Mouse (Mus musculus) liver, embryonic 13.5 days (tissue): Measurements from ENCODE around the gene Mtrex. TPM values are rescaled to one million over a fixed set of nuclear protein-coding genes. Genes with fewer than 3 reads are reported as not detected.
A peak's percentile ranks its signal among the peaks of the same experiment; 100 is the strongest.

ENCODE experiments used
- ATAC-seq: fragments of 200-750 bp; cut with Nextera tagmentation; 2 replicates; pipeline ENCODE4 v1.8.0; 2017; ENCODE audit warnings: low read depth, mild to moderate bottlenecking, moderate number of reproducible peaks, moderate library complexity
- DNase-seq: peaks from one replicate; pipeline ENCODE4 v3.0.0; 2022
- H3K27ac ChIP-seq: fragments of 300-500 bp; sonication (generic); 2 replicates; pipeline ENCODE4 v1.5.1; 2015; ENCODE audit warnings: moderate library complexity, mild to moderate bottlenecking, inconsistent platforms
- H3K27me3 ChIP-seq: fragments of 300-500 bp; sonication (generic); 2 replicates; pipeline ENCODE4 v1.6.1; 2015; ENCODE audit warnings: mild to moderate bottlenecking, inconsistent platforms
- H3K36me3 ChIP-seq: fragments of 300-500 bp; sonication (generic); 2 replicates; pipeline ENCODE4 v1.6.1; 2015; ENCODE audit warnings: mild to moderate bottlenecking, inconsistent platforms
- H3K4me1 ChIP-seq: fragments of 300-500 bp; sonication (generic); replicated peaks from 2 replicates; pipeline ENCODE4 v1.6.1; 2015; ENCODE audit warnings: inconsistent platforms
- H3K4me2 ChIP-seq: fragments of 300-500 bp; sonication (generic); 2 replicates; pipeline ENCODE4 v1.6.1; 2015; ENCODE audit warnings: inconsistent platforms, mild to moderate bottlenecking, moderate library complexity
- H3K4me3 ChIP-seq: fragments of 300-500 bp; sonication (generic); replicated peaks from 2 replicates; pipeline ENCODE4 v1.5.1; 2015; ENCODE audit warnings: mild to moderate bottlenecking, inconsistent platforms
- H3K9ac ChIP-seq: fragments of 300-500 bp; sonication (generic); 2 replicates; pipeline ENCODE4 v1.6.1; 2015; ENCODE audit warnings: mild to moderate bottlenecking, inconsistent platforms
- H3K9me3 ChIP-seq: fragments of 300-500 bp; sonication (generic); replicated peaks from 2 replicates; pipeline ENCODE4 v1.6.1; 2016; ENCODE audit warnings: inconsistent platforms
- WGBS: fragments of 180-500 bp; shearing (Covaris S2); methylation state at CpG from one replicate; pipeline ENCODE4 v1.1.7; 2015; ENCODE audit not compliant: insufficient replicate concordance; 5-methylcytosine and 5-hydroxymethylcytosine counted together
- polyA plus RNA-seq: library from polyadenylated mRNA; unstranded; fragments of >200 nt; fragmentation: Nextera tagmentation; extraction: Ambion mirVana; gene quantifications from 2 replicates; pipeline ENCODE4 v1.2.1, GENCODE M21; 2015

Mtrex gene
- polyA plus RNA-seq, 1 experiment from 2014 or later = 42.2 TPM

DNA sequence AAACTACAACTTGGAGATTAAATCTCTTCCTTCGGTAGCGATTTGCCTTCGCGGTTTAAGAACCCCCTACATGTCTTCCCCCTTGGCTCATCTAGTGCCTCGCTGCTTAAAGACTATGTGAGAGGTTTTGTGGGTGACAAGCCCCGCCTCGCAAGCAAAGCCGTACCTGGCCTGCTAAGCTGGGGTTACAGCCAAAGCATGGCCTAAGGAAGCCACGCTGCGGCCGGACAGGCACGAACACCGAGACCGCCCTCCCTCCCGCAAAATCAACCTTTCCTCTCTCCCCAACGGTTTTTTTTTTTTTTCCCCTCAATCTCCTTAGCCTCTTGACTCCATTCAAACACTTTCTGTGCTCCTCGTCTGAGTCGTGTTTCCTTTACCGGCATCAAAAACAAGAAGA is 402 bp downstream of the Mtrex start:
- H3K4me2 ChIP-seq = peak overlapping the region; percentile 82
- H3K27me3 ChIP-seq = no peaks in the 10 kb centered on the region
- peak overlapping the region; percentile 89 for H3K9ac ChIP-seq
- peaks cover 15% of the 10 kb centered on the region for H3K36me3 ChIP-seq
- WGBS = under 1% methylated on average over 19 of the region's 19 CpGs
- no peaks in the 10 kb centered on the region for H3K9me3 ChIP-seq
- peaks cover 35% of the 10 kb centered on the region for H3K4me1 ChIP-seq
- peak overlapping the region; percentile 92 for H3K27ac ChIP-seq
- ATAC-seq = peak; percentile 33; the same call in 1 of the 2 replicates
- peak overlapping the region; percentile 89 for H3K4me3 ChIP-seq
- DNase-seq = peak; percentile 34

DNA sequence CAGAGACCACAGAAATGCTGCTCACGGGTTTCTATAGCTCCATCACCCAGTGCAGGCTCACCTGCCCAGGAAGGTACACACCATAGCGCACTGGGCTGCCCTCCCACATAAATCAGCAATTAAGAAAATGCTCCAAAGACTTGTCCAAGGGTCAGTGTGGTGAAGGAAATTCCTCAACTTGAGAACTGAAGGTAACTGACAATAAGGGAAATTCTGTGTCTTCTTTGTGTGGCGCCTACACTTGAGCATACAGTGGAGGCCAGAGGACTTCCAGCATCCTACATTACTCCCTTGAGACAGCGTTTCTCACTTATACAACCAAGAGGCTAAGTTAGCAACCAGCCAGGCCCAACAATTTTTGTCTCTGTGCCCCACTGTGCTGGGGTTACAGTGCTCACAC is 1.2 kb downstream of the Mtrex start:
- Histone ChIP-seq H3K4me1 (peaks cover 35% of the 10 kb centered on the region), H3K36me3 (peaks cover 14% of the 10 kb centered on the region), H3K4me3 (peak overlapping the region; percentile 89), H3K27me3 (no peaks in the 10 kb centered on the region), H3K9me3 (no peaks in the 10 kb centered on the region), H3K27ac (no peak overlapping the region), H3K9ac (peak overlapping the region; percentile 89), H3K4me2 (peak overlapping the region; percentile 82)
- ATAC-seq = no peak
- no peak for DNase-seq
- WGBS = 52% methylated on average over 4 of the region's 4 CpGs

DNA sequence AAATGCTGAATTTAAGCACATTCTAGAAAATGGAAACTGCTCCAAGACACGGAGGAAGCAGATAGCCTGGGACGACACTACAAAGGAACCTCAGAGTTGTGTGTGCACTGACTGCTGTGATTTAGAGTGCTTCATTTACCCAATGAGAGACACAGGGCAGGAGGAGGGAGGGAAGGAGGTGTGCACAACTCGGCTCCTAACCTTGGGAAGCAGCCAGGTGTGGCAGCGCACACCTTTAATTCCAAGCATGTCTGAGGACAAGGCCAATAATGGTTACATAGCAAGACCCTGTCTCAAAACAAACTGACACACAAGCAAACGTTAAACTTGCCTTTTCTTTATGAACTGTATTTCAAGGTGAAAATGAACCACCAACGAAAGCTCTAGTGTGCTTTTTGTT is 1.9 kb downstream of the Mtrex start:
- Histone ChIP-seq H3K4me3 (peak overlapping the region; percentile 89), H3K4me1 (peaks cover 35% of the 10 kb centered on the region), H3K4me2 (peak overlapping the region; percentile 82), H3K9me3 (no peaks in the 10 kb centered on the region), H3K36me3 (peaks cover 9% of the 10 kb centered on the region), H3K9ac (no peak overlapping the region), H3K27me3 (no peaks in the 10 kb centered on the region), H3K27ac (no peak overlapping the region)
- DNase-seq (no peak), ATAC-seq (no peak)
- 67% methylated on average over 6 of the region's 6 CpGs for WGBS

DNA sequence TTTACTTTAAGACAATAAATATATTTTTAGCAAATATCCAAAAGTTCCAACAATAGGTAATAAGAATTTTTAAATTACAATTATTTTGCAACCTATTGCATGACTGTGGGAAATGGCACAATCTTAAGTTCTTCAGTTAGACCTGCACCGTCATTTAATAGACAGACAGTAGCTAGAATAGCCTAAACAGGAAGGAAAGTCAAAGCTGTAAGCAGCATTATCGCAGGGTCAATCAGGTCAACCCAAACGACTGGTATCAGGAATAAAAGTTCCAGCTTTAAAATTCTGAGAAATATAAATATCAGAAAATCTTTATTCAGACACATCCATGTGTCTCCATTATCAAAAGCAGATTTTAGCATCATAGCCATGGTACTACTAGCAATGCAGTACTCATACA is 6.3 kb downstream of the Mtrex start:
- Histone ChIP-seq H3K36me3 (peaks cover 41% of the 10 kb centered on the region), H3K4me1 (peaks cover 18% of the 10 kb centered on the region), H3K4me3 (no peak overlapping the region), H3K4me2 (no peak overlapping the region), H3K9ac (no peak overlapping the region), H3K27ac (no peak overlapping the region), H3K27me3 (no peaks in the 10 kb centered on the region), H3K9me3 (no peaks in the 10 kb centered on the region)
- ATAC-seq = no peak
- 66% methylated on average over 3 of the region's 3 CpGs for WGBS
- no peak for DNase-seq

DNA sequence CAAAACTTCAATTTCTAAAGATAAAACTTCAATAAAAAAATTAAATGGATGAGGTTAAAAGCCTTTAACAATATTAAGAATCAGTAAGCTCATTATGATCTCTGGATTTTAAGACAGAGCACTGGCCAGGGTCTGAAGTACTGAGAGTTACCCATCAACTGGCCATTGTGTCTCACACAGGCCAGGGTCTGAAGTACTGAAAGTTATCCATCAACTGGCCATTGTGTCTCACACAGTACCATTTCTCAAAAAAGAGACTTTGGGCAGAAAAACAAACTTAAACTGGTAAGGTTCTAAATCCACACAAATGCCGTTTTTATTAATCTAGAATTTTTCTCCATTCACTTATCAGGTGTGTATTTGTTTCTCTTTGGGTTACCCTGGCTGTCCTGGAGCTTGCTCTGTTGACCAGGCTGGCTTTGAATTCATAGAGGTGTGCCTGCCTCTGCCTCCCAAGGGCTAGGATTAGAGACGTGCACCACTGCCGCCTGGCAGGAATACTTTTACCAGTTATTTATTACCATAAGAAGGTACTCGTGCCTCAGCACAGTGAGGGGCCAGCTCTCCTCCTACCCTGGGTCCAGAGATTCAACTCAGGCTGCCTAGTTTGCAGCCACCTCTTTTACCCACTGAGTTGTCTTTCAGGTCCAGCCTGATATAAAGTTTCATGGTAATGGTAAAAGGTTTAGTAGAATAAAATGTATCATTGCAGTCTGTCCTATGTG is 7.9 kb downstream of the Mtrex start:
- Histone ChIP-seq H3K4me2 (no peak overlapping the region), H3K9ac (no peak overlapping the region), H3K27ac (no peak overlapping the region), H3K9me3 (no peaks in the 10 kb centered on the region), H3K4me1 (peaks cover 2% of the 10 kb centered on the region; the same call in 1 of the 2 replicates), H3K4me3 (no peak overlapping the region), H3K36me3 (peaks cover 45% of the 10 kb centered on the region), H3K27me3 (no peaks in the 10 kb centered on the region)
- no peak for DNase-seq
- ATAC-seq = no peak
- WGBS = 84% methylated on average over 4 of the region's 4 CpGs

DNA sequence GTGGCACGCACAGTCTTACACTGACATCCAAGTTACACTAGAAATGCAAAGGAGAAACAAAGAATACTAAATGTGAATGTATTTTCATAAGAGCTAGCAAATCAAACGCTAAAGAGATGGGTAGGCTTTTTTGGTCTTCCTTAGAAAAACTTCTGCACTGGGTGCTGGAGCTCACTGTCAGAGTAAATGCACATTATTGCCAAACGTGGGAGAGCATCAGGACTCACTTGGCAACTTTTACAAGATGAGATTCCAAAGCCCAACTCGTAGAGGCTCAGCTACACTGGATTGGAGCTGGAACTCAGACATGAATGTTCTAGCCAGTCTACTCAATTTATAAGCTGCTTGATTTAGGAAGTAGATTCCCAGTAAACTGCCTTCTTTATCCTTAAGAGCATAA is 16.8 kb downstream of the Mtrex start:
- ATAC-seq = no peak
- 83% methylated on average over 4 of the region's 4 CpGs for WGBS
- H3K27me3 ChIP-seq = no peaks in the 10 kb centered on the region

DNA sequence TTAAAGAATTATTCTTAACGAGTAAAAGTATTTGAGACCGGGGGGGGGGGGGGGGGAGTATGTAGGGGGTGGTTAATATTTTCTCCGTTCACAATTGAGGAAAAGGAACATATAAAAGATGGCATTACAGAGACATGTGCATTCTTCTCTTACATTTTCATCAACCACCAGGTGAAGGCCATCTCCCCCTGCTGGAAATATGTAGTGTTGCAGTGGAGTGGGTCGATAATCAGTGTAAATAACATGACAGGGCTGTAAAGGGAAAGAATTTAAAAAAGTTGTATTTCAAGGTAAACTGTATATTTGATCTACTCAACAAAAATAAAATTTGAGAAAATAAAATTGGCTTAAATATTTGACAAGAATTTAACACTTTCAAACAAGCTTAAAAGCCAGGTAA is 17.5 kb downstream of the Mtrex start:
- 63% methylated on average over 4 of the region's 4 CpGs for WGBS
- no peak overlapping the region for H3K4me3 ChIP-seq
- H3K9ac ChIP-seq = no peak overlapping the region
- no peak overlapping the region for H3K27ac ChIP-seq
- DNase-seq (no peak), ATAC-seq (no peak)
- no peak overlapping the region for H3K4me2 ChIP-seq
- peaks cover 61% of the 10 kb centered on the region for H3K36me3 ChIP-seq
- H3K27me3 ChIP-seq = no peaks in the 10 kb centered on the region
- no peaks in the 10 kb centered on the region for H3K9me3 ChIP-seq
- H3K4me1 ChIP-seq = no peaks in the 10 kb centered on the region

More for the DNA sequence above, 16.8 kb downstream of the Mtrex start:
- H3K4me3 ChIP-seq = no peak overlapping the region
- no peaks in the 10 kb centered on the region for H3K4me1 ChIP-seq
- H3K4me2 ChIP-seq = no peak overlapping the region
- no peaks in the 10 kb centered on the region for H3K9me3 ChIP-seq
- no peak overlapping the region for H3K9ac ChIP-seq
- DNase-seq = no peak
- peaks cover 58% of the 10 kb centered on the region for H3K36me3 ChIP-seq
- H3K27ac ChIP-seq = 0 out of 2 replicates have a peak overlapping the region, but pooled peaks have one; percentile 6

DNA sequence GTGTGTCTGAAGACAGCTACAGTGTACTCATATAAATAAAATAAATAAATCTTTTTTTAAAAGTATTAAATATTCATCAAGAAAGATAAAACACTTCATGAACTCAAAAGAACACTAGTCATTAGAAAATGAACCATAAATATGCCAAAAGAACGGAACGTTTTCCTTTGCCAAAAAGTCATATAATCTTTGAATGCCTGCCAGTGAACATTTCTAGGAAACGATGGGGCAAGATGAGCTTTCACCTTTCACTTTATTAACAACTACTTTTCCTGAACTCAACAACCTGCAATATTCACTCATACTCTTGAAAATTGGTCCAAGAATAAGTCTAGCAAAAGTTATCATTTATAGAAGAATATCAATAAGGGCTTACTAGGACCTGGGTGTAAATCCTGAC is 25.0 kb downstream of the Mtrex start:
- ATAC-seq (no peak), DNase-seq (no peak)
- Histone ChIP-seq H3K4me1 (no peaks in the 10 kb centered on the region), H3K9ac (no peak overlapping the region), H3K36me3 (peaks cover 72% of the 10 kb centered on the region), H3K27ac (no peak overlapping the region), H3K4me3 (no peak overlapping the region), H3K27me3 (no peaks in the 10 kb centered on the region), H3K9me3 (no peaks in the 10 kb centered on the region), H3K4me2 (no peak overlapping the region)
- 85% methylated on average over 3 of the region's 3 CpGs for WGBS

DNA sequence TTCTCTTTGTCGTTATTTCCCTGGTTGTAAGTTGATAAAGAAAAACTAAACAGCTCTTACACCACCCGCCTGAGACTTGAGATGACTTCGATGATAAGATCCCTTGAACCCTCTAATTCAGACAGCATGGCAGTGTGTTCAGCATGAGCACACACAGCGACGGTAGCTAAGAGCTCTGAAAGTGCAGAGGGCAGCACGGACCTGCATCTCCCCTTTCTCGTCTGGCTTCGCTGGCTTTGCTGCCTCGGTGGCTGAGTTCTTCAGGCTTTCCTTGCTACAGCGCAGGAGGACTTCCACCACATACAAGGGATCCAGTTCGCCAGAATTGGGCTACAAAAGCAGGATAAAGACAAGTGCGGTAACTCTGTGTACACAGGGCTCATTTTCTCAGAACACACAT is 40.0 kb downstream of the Mtrex start:
- H3K27me3 ChIP-seq = no peaks in the 10 kb centered on the region
- no peaks in the 10 kb centered on the region for H3K4me1 ChIP-seq
- no peak overlapping the region for H3K9ac ChIP-seq
- no peaks in the 10 kb centered on the region for H3K9me3 ChIP-seq
- 86% methylated on average over 12 of the region's 12 CpGs for WGBS
- no peak overlapping the region for H3K27ac ChIP-seq
- no peak overlapping the region for H3K4me3 ChIP-seq
- ATAC-seq = no peak
- H3K4me2 ChIP-seq = no peak overlapping the region
- DNase-seq = no peak
- H3K36me3 ChIP-seq = peaks cover 85% of the 10 kb centered on the region

DNA sequence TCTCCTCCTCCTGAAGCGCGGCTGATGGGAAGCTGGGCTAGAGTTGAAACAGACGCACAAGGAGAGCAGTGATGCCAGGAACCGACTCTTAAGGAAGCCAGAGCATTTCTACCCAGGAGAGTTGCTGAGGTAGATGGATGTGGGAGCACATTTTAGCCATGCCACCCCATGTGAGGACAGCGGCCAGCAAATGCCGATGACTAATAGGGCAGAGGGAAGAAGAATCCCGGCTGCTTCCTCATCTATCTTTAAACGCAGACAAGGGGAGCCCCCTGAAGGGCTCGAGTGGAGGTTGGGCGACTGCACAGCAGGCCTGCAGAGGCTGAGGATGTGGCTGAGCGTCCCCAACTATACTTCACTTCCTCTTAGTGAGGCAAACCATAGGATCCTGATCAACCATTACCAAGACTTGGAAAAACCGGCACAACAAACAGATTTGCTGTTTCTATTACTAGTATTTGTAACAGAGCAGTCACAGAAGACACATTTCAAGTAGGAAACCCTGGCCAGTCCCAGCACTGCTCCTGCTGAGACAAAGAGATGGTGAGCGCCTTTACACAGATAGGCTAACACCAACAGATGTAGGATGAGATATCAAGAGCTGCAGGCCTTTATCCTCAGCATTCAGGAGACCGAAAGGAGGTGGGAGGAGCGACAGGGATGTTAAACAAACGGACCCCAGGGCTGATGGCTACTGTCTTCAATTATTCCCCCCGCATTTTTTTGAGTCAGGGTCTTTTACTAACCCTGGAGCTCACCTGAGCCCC is 55.5 kb downstream of the Mtrex start:
- 42% methylated on average over 17 of the region's 17 CpGs for WGBS
- DNase-seq = peak; percentile 11
- peaks cover 26% of the 10 kb centered on the region for H3K4me1 ChIP-seq
- no peaks in the 10 kb centered on the region for H3K9me3 ChIP-seq
- peak overlapping the region; percentile 70; the same call in 1 of the 2 replicates for H3K27ac ChIP-seq
- no peak overlapping the region for H3K4me2 ChIP-seq
- H3K4me3 ChIP-seq = no peak overlapping the region
- H3K27me3 ChIP-seq = no peaks in the 10 kb centered on the region
- H3K36me3 ChIP-seq = peaks cover 87% of the 10 kb centered on the region
- ATAC-seq = peak; percentile 91
- H3K9ac ChIP-seq = no peak overlapping the region

DNA sequence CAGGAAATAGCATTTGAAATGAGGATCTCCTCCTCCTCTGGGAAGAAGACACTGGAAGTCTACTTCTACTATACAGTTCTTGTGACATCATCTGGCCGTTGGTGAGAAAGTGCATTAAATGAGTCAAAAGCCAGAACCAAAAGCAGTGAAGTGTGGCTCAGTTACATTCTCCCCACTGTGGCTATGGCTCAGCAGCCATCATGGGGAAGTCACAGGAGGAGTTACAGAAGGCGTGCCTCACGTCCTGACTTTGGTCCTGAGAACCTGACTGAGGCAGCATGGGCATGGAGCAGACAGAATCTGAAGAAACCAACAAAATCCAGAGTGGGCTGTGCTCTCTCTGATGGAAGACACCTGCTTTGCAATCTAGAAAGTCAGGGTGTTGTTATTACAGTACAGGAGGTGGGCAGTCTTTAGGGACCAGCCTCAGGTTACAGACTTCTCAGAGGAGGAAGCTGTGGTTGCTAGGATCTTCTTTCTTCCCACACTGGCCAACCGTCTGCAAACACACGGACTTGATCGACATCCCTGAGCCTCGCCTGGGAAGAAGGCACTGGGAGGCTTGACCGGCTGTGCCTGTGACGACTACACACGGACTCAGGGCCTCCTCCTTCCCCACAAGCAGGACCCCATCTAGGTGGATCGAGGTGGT is 57.0 kb downstream of the Mtrex start:
- Histone ChIP-seq H3K27me3 (no peaks in the 10 kb centered on the region), H3K36me3 (peaks cover 93% of the 10 kb centered on the region), H3K4me3 (no peak overlapping the region), H3K27ac (no peak overlapping the region), H3K4me2 (no peak overlapping the region), H3K9ac (no peak overlapping the region), H3K9me3 (no peaks in the 10 kb centered on the region), H3K4me1 (peaks cover 33% of the 10 kb centered on the region)
- 71% methylated on average over 11 of the region's 11 CpGs for WGBS
- DNase-seq (no peak), ATAC-seq (no peak)
